Mouse (Mus musculus): ENCODE data around the gene Plrg1. TPM values are rescaled to one million over a fixed set of nuclear protein-coding genes. Genes with fewer than 3 reads are reported as not detected.

Plrg1 gene
- polyA plus RNA-seq (2015; fragmentation: Nextera tagmentation; extraction: Ambion mirVana), result 95.2 and 95.7 TPM in 2 replicates

DNA sequence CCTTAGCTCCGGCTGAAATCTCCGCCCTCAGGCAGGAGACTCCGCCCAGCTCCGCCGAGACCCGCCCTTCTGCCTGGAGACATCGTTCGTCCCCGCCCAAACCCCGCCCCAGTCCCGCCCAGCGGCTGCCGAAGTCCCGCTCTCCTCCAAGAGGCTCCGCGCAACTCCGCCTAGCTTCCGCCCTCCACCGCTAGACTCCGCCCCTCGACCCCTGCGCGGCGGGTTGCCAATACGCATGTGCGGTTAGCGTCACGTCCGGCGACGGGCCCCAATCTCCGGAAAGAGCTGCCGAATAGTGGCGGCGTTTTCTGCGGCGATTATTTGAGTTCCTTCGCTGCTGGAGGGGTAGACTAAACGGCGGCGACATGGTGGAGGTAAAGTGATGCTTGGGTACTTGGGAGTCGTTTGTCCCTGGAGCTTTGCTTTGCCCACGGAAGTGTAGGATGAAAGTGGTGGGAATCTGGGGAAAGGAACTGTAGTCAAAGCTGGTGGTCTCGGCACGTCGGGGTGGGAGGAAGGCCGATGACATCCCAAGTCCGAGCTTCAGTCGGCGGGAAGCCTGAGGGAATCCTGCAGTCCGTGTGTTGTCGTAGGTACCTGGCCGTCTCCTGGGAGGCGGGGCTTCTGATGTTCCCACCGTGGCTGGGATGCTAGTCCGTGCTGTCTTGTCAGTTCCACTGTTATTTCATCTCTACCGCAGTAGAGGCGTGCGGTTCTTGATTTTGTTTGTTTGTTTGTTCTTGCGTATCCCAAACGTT lies at the start of gene Plrg1:
Plrg1 (plus strand) TSS at position 242 of the 758 bp plus-strand sequence.
- Histone ChIP-seq H3K4me2 (ENCODE audit: low read length) (peak within 1 kb of the TSS; percentile 94), H3K4me3 (ENCODE audit: low read length) (peak within 1 kb of the TSS; percentile 86), H3K27me3 (replicated peaks; ENCODE audit: control insufficient read depth, insufficient read depth, low read length) (no peaks in the 10 kb centered on the region), H3K27ac (ENCODE audit: low read depth, low read length) (peak within 1 kb of the TSS; percentile 83), H3K4me1 (ENCODE audit: control insufficient read depth, insufficient read depth, low read depth, low read length) (peaks cover 9% of the 10 kb centered on the region), H3K36me3 (ENCODE audit: control insufficient read depth, insufficient read depth, low read length) (peaks cover 13% of the 10 kb centered on the region), H3K9me3 (ENCODE audit: control insufficient read depth, low read length) (no peaks in the 10 kb centered on the region), H3K9ac (ENCODE audit: low read depth, low read length) (peak within 1 kb of the TSS; percentile 81)
- under 1% methylated on average over 60 of the region's 61 CpGs for WGBS
- ATAC-seq, result peak; percentile 99

DNA sequence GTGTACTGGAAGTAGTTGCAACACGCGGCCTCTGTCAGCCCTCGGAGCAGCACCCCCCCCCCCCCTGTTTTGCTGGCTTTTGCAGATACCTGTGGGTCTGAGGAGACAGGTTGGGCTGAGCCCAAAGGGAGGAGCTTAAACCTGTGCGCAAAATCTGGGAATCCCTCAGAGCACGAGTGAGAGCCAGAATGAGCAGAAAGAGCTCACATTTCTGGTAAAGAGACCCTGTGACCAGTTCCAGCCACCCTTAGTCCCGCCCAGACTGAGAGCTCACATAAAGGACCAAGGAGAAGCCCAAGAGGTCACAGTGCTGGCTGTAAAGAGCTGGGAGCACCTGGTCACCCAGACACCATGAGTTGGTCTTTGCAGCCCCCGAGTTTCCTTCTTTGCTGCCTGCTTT lies 47.8 kb upstream of the Plrg1 start, which contains the start of gene Fgg:
Fgg (plus strand) TSS at position 168 of the 400 bp plus-strand sequence.
- Histone ChIP-seq H3K27me3 (replicated peaks; ENCODE audit: control insufficient read depth, insufficient read depth, low read length) (no peaks in the 10 kb centered on the region), H3K4me2 (ENCODE audit: low read length) (no peak within 1 kb of the TSS), H3K4me1 (ENCODE audit: control insufficient read depth, insufficient read depth, low read depth, low read length) (no peaks in the 10 kb centered on the region), H3K27ac (ENCODE audit: low read depth, low read length) (no peak within 1 kb of the TSS), H3K4me3 (ENCODE audit: low read length) (no peak within 1 kb of the TSS), H3K9ac (ENCODE audit: low read depth, low read length) (no peak within 1 kb of the TSS), H3K36me3 (ENCODE audit: control insufficient read depth, insufficient read depth, low read length) (no peaks in the 10 kb centered on the region), H3K9me3 (ENCODE audit: control insufficient read depth, low read length) (no peaks in the 10 kb centered on the region)
- WGBS, result 57% methylated on average over 7 of the region's 7 CpGs
- no peak for ATAC-seq

DNA sequence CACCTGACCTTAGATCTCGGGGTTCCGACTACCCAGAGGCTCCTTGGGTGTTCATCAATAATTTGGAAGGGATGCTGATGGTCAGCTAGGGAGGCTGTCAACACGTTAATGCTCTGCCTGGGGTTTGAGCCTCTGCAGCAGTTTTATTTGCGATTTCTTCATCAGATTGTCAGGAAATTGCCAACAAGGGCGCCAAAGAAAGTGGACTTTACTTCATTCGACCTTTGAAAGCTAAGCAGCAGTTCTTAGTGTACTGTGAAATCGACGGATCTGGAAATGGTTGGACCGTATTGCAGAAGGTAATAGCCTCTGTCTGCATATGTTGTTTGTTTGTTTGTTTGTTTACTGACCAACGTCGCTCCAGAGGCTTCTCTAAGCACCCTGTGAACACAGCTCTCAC lies 45.0 kb upstream of the Plrg1 start:
- H3K4me1 ChIP-seq (ENCODE audit: control insufficient read depth, insufficient read depth, low read depth, low read length), result no peaks in the 10 kb centered on the region
- H3K9ac ChIP-seq (ENCODE audit: low read depth, low read length), result no peak overlapping the region
- H3K4me2 ChIP-seq (ENCODE audit: low read length), result no peak overlapping the region
- WGBS, result 85% methylated on average over 11 of the region's 11 CpGs
- no peak for ATAC-seq
- no peaks in the 10 kb centered on the region for H3K27me3 ChIP-seq (replicated peaks; ENCODE audit: control insufficient read depth, insufficient read depth, low read length)
- H3K36me3 ChIP-seq (ENCODE audit: control insufficient read depth, insufficient read depth, low read length), result no peaks in the 10 kb centered on the region
- no peak overlapping the region for H3K4me3 ChIP-seq (ENCODE audit: low read length)
- no peaks in the 10 kb centered on the region for H3K9me3 ChIP-seq (ENCODE audit: control insufficient read depth, low read length)
- no peak overlapping the region for H3K27ac ChIP-seq (ENCODE audit: low read depth, low read length)

DNA sequence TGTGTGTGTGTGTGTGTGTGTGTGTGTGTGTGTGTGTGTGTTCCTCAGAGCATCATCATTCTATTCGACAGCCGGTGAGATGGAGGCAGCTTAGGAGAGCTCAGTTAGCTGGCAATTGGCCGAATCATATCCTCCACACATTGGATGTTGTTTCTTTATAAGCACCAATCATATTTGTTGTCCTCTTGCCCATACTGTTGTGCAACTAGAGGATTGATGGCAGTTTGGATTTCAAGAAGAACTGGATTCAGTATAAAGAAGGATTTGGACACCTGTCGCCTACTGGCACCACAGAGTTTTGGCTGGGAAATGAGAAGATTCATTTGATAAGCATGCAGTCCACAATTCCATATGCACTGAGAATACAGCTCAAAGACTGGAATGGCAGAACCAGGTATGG lies 44.2 kb upstream of the Plrg1 start:
- Histone ChIP-seq H3K36me3 (ENCODE audit: control insufficient read depth, insufficient read depth, low read length) (no peaks in the 10 kb centered on the region), H3K4me3 (ENCODE audit: low read length) (no peak overlapping the region), H3K9me3 (ENCODE audit: control insufficient read depth, low read length) (no peaks in the 10 kb centered on the region), H3K27me3 (replicated peaks; ENCODE audit: control insufficient read depth, insufficient read depth, low read length) (no peaks in the 10 kb centered on the region), H3K4me2 (ENCODE audit: low read length) (no peak overlapping the region), H3K27ac (ENCODE audit: low read depth, low read length) (no peak overlapping the region), H3K9ac (ENCODE audit: low read depth, low read length) (no peak overlapping the region), H3K4me1 (ENCODE audit: control insufficient read depth, insufficient read depth, low read depth, low read length) (no peaks in the 10 kb centered on the region)
- 83% methylated on average over 4 of the region's 4 CpGs for WGBS
- no peak for ATAC-seq

DNA sequence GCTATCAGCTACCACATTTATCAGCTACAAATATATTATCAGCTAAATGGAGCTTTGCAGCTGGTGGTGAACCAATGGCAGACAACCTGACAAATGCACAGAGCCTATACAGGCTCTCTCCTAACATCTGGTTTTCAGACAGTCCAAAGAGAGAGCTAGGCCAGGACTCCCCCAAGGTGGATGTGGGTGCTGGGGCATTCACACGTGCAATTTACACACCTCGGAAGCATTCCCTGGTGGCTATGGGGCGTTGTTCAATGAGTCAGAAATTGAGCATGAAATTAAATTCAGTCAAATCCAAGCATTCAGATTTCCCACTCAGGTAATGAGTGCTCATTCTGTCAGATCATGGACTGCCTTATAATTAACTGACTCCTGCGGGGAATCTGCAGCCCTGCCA lies 43.8 kb upstream of the Plrg1 start:
- Histone ChIP-seq H3K27ac (ENCODE audit: low read depth, low read length) (no peak overlapping the region), H3K9me3 (ENCODE audit: control insufficient read depth, low read length) (no peaks in the 10 kb centered on the region), H3K4me2 (ENCODE audit: low read length) (no peak overlapping the region), H3K4me3 (ENCODE audit: low read length) (no peak overlapping the region), H3K4me1 (ENCODE audit: control insufficient read depth, insufficient read depth, low read depth, low read length) (no peaks in the 10 kb centered on the region), H3K27me3 (replicated peaks; ENCODE audit: control insufficient read depth, insufficient read depth, low read length) (no peaks in the 10 kb centered on the region), H3K36me3 (ENCODE audit: control insufficient read depth, insufficient read depth, low read length) (no peaks in the 10 kb centered on the region), H3K9ac (ENCODE audit: low read depth, low read length) (no peak overlapping the region)
- 0 out of 2 replicates have a peak, but pooled peaks have one; percentile 27 for ATAC-seq
- WGBS, result 32% methylated on average over 4 of the region's 4 CpGs

DNA sequence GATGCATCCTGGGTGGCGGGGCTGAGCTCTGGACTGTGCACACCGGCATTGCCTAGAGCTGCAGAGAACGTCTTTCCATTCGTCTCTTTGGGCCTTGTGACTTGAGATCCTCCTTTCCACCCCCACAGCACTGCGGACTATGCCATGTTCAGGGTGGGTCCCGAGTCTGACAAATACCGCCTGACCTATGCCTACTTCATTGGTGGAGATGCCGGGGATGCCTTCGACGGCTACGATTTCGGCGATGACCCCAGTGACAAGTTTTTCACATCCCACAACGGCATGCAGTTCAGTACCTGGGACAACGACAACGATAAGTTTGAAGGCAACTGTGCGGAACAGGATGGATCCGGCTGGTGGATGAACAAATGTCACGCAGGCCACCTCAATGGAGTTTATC lies 42.7 kb upstream of the Plrg1 start:
- Histone ChIP-seq H3K9me3 (ENCODE audit: control insufficient read depth, low read length) (no peaks in the 10 kb centered on the region), H3K9ac (ENCODE audit: low read depth, low read length) (no peak overlapping the region), H3K27me3 (replicated peaks; ENCODE audit: control insufficient read depth, insufficient read depth, low read length) (no peaks in the 10 kb centered on the region), H3K4me1 (ENCODE audit: control insufficient read depth, insufficient read depth, low read depth, low read length) (no peaks in the 10 kb centered on the region), H3K27ac (ENCODE audit: low read depth, low read length) (no peak overlapping the region), H3K36me3 (ENCODE audit: control insufficient read depth, insufficient read depth, low read length) (no peaks in the 10 kb centered on the region), H3K4me3 (ENCODE audit: low read length) (no peak overlapping the region), H3K4me2 (ENCODE audit: low read length) (no peak overlapping the region)
- ATAC-seq, result no peak
- 93% methylated on average over 19 of the region's 19 CpGs for WGBS

DNA sequence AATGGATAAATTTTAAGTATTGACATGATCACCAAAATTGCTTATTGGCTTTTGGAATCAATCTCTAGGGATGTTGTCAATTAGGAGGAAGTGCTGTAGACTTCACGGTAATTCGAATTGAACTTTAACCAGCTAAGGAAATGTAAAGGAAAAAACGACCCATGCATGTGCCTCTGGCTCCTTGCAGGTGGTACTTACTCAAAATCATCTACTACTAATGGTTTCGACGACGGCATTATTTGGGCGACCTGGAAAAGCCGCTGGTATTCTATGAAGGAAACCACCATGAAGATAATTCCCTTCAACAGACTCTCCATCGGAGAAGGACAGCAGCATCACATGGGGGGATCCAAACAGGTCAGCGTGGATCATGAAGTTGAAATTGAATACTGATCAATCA lies 41.4 kb upstream of the Plrg1 start:
- WGBS, result 88% methylated on average over 10 of the region's 10 CpGs
- no peak for ATAC-seq
- Histone ChIP-seq H3K27ac (ENCODE audit: low read depth, low read length) (no peak overlapping the region), H3K4me3 (ENCODE audit: low read length) (no peak overlapping the region), H3K4me1 (ENCODE audit: control insufficient read depth, insufficient read depth, low read depth, low read length) (no peaks in the 10 kb centered on the region), H3K27me3 (replicated peaks; ENCODE audit: control insufficient read depth, insufficient read depth, low read length) (no peaks in the 10 kb centered on the region), H3K9me3 (ENCODE audit: control insufficient read depth, low read length) (no peaks in the 10 kb centered on the region), H3K4me2 (ENCODE audit: low read length) (no peak overlapping the region), H3K36me3 (ENCODE audit: control insufficient read depth, insufficient read depth, low read length) (no peaks in the 10 kb centered on the region), H3K9ac (ENCODE audit: low read depth, low read length) (no peak overlapping the region)

DNA sequence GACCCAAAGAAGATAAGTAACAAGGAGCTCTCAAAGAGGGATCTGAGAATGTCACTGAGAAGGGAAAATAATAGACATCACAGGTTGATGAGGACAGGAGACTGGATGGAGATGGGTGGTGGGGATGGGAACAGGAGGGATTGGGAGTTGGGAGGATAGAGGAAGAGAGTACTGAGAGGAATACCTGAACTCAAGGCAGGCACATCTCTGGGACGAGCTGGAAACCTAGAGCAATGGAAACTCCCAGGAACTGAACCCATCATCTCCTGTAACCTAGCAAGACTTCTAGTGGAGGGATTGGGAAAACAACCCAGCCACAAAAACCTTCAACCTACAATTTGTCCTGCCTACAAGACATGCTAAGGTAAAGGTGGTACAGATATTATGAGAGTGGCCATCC lies 39.1 kb upstream of the Plrg1 start:
- Histone ChIP-seq H3K27me3 (replicated peaks; ENCODE audit: control insufficient read depth, insufficient read depth, low read length) (no peaks in the 10 kb centered on the region), H3K4me1 (ENCODE audit: control insufficient read depth, insufficient read depth, low read depth, low read length) (no peaks in the 10 kb centered on the region), H3K36me3 (ENCODE audit: control insufficient read depth, insufficient read depth, low read length) (no peaks in the 10 kb centered on the region), H3K4me3 (ENCODE audit: low read length) (no peak overlapping the region), H3K27ac (ENCODE audit: low read depth, low read length) (no peak overlapping the region), H3K4me2 (ENCODE audit: low read length) (no peak overlapping the region), H3K9me3 (ENCODE audit: control insufficient read depth, low read length) (no peaks in the 10 kb centered on the region), H3K9ac (ENCODE audit: low read depth, low read length) (no peak overlapping the region)
- 84% methylated on average over 1 of the region's 1 CpGs for WGBS
- no peak for ATAC-seq

DNA sequence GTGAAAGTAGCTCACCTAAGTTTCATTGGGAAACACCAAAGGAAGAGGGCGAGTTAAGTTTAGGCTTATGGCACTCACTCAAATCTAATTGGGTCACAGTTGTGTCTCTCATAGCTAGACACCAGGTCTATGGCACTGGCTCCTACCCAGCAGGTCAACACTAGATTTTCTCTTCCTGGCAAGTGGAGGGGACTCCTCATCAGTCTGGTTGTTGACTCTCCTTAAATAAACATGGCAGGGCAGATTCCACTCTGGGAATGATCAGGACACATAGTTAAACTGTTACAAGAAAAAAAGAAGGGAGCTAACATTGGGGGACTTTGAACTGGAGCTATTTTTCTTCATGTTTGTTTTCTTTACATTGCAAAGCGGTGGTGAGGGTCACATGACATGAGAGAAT lies 34.9 kb upstream of the Plrg1 start:
- no peak overlapping the region for H3K4me2 ChIP-seq (ENCODE audit: low read length)
- H3K9me3 ChIP-seq (ENCODE audit: control insufficient read depth, low read length), result no peaks in the 10 kb centered on the region
- H3K4me3 ChIP-seq (ENCODE audit: low read length), result no peak overlapping the region
- H3K9ac ChIP-seq (ENCODE audit: low read depth, low read length), result no peak overlapping the region
- no peaks in the 10 kb centered on the region for H3K4me1 ChIP-seq (ENCODE audit: control insufficient read depth, insufficient read depth, low read depth, low read length)
- no peak for ATAC-seq
- no peaks in the 10 kb centered on the region for H3K36me3 ChIP-seq (ENCODE audit: control insufficient read depth, insufficient read depth, low read length)
- no peaks in the 10 kb centered on the region for H3K27me3 ChIP-seq (replicated peaks; ENCODE audit: control insufficient read depth, insufficient read depth, low read length)
- no peak overlapping the region for H3K27ac ChIP-seq (ENCODE audit: low read depth, low read length)
- WGBS, result 85% methylated on average over 2 of the region's 2 CpGs
